Mouse (Mus musculus): ENCODE measurements around the gene Phf23.
"Not testable (repeated sequence)": the region's sequence is repeated elsewhere in the genome, so short reads cannot be mapped to it uniquely, and the experiment has no call there.

Gene Phf23

GRCm38 (mm10) chr11:69995391-69995960 is at the start of gene Phf23:
Gene Phf23 (plus strand): TSS chr11:69995777.
- peak; percentile 99 for DNase-seq (ENCODE audit: low spot score)

- DNase-seq (ENCODE audit: low spot score) = no peak
These were observed 49.3 kb upstream of the Phf23 start for GRCm38 (mm10) chr11:69945997-69946891.

GRCm38 (mm10) chr11:69947337-69948065 is 48.1 kb upstream of the Phf23 start:
- DNase-seq (ENCODE audit: low spot score) = no peak

- peak; percentile 79 for DNase-seq (ENCODE audit: low spot score)
These were observed 47.4 kb upstream of the Phf23 start, which contains the start of gene Slc2a4 for GRCm38 (mm10) chr11:69948066-69948762. Gene Slc2a4 (minus strand): TSS chr11:69948188.

GRCm38 (mm10) chr11:69948763-69949150 is 46.8 kb upstream of the Phf23 start:
- DNase-seq (ENCODE audit: low spot score) = peak; percentile 82

GRCm38 (mm10) chr11:69950807-69951459 is 44.6 kb upstream of the Phf23 start:
- DNase-seq (ENCODE audit: low spot score) = no peak

- no peak for DNase-seq (ENCODE audit: low spot score)
These were observed 43.3 kb upstream of the Phf23 start for GRCm38 (mm10) chr11:69952274-69952673.

- no peak for DNase-seq (ENCODE audit: low spot score)
These were observed 42.2 kb upstream of the Phf23 start for GRCm38 (mm10) chr11:69953267-69953915.

- not testable (repeated sequence) for DNase-seq (ENCODE audit: low spot score)
These were observed 40.0 kb upstream of the Phf23 start for GRCm38 (mm10) chr11:69955618-69956017.

- DNase-seq (ENCODE audit: low spot score) = no peak
These were observed 39.4 kb upstream of the Phf23 start for GRCm38 (mm10) chr11:69956218-69956617.

GRCm38 (mm10) chr11:69960616-69961015 is 35.0 kb upstream of the Phf23 start:
- no peak for DNase-seq (ENCODE audit: low spot score)

- no peak for DNase-seq (ENCODE audit: low spot score)
These were observed 33.7 kb upstream of the Phf23 start for GRCm38 (mm10) chr11:69961841-69962240.

GRCm38 (mm10) chr11:69964650-69965270 is 30.8 kb upstream of the Phf23 start, which contains the start of gene Cldn7:
Gene Cldn7 (plus strand): TSS chr11:69964779.
- no peak for DNase-seq (ENCODE audit: low spot score)

GRCm38 (mm10) chr11:69965271-69966005 is 30.1 kb upstream of the Phf23 start:
- no peak for DNase-seq (ENCODE audit: low spot score)

- no peak for DNase-seq (ENCODE audit: low spot score)
These were observed 29.3 kb upstream of the Phf23 start for GRCm38 (mm10) chr11:69966006-69966859.

GRCm38 (mm10) chr11:69966860-69967517 is 28.6 kb upstream of the Phf23 start:
- no peak for DNase-seq (ENCODE audit: low spot score)

- DNase-seq (ENCODE audit: low spot score) = no peak
These were observed 26.8 kb upstream of the Phf23 start for GRCm38 (mm10) chr11:69968793-69969192.

- DNase-seq (ENCODE audit: low spot score) = no peak
These were observed 25.4 kb upstream of the Phf23 start for GRCm38 (mm10) chr11:69970222-69970621.

All from T-cell, adult 2 months (primary cell).